Mouse (Mus musculus) liver, embryonic 12.5 days (tissue): ENCODE data around the gene Vdr. TPM values are rescaled to one million over a fixed set of nuclear protein-coding genes. Genes with fewer than 3 reads are reported as not detected.

Source experiments
- ATAC-seq: fragments of 200-750 bp; cut with Nextera tagmentation; 2 replicates; pipeline ENCODE4 v1.8.0; 2017; ENCODE audit warnings: moderate number of reproducible peaks, mild to moderate bottlenecking, moderate library complexity
- H3K27ac ChIP-seq: fragments of 300-500 bp; sonication (generic); 2 replicates; pipeline ENCODE4 v1.5.1; 2016; ENCODE audit warnings: mild to moderate bottlenecking
- H3K27me3 ChIP-seq: fragments of 300-500 bp; sonication (generic); replicated peaks from 2 replicates; pipeline ENCODE4 v1.6.1; 2016; ENCODE audit warnings: mild to moderate bottlenecking, moderate library complexity
- H3K36me3 ChIP-seq: fragments of 300-500 bp; sonication (generic); 2 replicates; pipeline ENCODE4 v1.6.1; 2016; ENCODE audit warnings: mild to moderate bottlenecking, moderate library complexity
- H3K4me1 ChIP-seq: fragments of 300-500 bp; sonication (generic); 2 replicates; pipeline ENCODE4 v1.6.1; 2016
- H3K4me2 ChIP-seq: fragments of 300-500 bp; sonication (generic); 2 replicates; pipeline ENCODE4 v1.6.1; 2016; ENCODE audit warnings: mild to moderate bottlenecking, moderate library complexity
- H3K4me3 ChIP-seq: fragments of 300-500 bp; sonication (generic); 2 replicates; pipeline ENCODE4 v1.5.1; 2016; ENCODE audit warnings: mild to moderate bottlenecking, moderate library complexity
- H3K9ac ChIP-seq: fragments of 300-500 bp; sonication (generic); 2 replicates; pipeline ENCODE4 v1.6.1; 2016; ENCODE audit warnings: mild to moderate bottlenecking, moderate library complexity
- H3K9me3 ChIP-seq: fragments of 300-500 bp; sonication (generic); replicated peaks from 2 replicates; pipeline ENCODE4 v1.6.1; 2016; ENCODE audit warnings: mild to moderate bottlenecking, moderate library complexity
- WGBS: fragments of 180-500 bp; shearing (Covaris S2); methylation state at CpG from one replicate; pipeline ENCODE4 v1.1.7; 2016; ENCODE audit not compliant: insufficient replicate concordance; 5-methylcytosine and 5-hydroxymethylcytosine counted together
- polyA plus RNA-seq: library from polyadenylated mRNA; unstranded; fragments of >200 nt; fragmentation: Nextera tagmentation; extraction: Ambion mirVana; gene quantifications from 2 replicates; pipeline ENCODE4 v1.2.1, GENCODE M21; 2016

The Vdr gene
- polyA plus RNA-seq, 1 experiment from 2014 or later: 0.46 TPM

DNA sequence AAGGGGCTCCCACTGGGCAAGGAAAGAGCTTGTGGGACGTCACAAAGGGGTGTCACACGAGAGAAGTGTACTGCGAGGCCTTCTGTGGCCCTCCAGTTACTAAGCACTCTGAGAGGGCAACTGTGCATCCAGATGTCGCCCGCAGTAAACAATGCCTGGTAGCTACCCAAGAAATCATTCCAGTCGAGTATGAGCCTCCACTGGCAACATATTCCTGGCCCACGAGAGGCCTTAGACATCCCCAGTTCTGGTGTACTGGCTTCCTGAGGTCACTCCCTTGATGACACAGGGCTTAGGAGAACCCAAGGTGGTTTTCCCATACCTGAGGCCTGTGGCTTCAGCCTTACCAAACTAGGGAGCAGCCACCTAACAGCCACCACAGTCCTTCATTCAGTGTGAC, 97.6 kb downstream of the Vdr start:
- WGBS: 65% methylated on average over 7 of the region's 7 CpGs
- H3K4me3 ChIP-seq: no peak overlapping the region
- no peak overlapping the region for H3K4me2 ChIP-seq
- H3K36me3 ChIP-seq: peaks cover 42% of the 10 kb centered on the region
- H3K27me3 ChIP-seq: no peaks in the 10 kb centered on the region
- no peak overlapping the region for H3K27ac ChIP-seq
- no peaks in the 10 kb centered on the region for H3K9me3 ChIP-seq
- no peak overlapping the region for H3K9ac ChIP-seq
- H3K4me1 ChIP-seq: peaks cover 24% of the 10 kb centered on the region
- no peak for ATAC-seq

DNA sequence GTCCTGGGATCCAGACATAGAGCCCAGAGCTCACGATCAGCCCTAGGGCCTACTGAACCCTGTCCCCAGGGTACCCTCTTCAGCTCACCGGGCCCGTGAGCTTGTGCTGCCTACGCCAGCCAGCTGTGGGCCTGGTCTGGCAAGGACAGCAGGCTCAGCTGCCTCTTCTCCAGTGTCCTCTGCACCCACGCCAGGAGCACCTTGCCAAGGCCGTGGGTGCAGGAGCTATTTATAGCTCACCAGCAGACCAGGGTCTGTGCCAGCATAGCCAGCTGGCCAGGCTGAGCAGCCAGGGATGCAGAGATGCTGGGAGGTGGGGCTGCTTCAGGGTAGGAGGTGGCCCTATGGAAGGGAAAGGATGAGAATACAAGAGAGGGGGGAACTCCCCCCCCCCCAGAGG, 98.3 kb downstream of the Vdr start:
- Histone ChIP-seq H3K27ac (no peak overlapping the region), H3K27me3 (no peaks in the 10 kb centered on the region)
- ATAC-seq: no peak

DNA sequence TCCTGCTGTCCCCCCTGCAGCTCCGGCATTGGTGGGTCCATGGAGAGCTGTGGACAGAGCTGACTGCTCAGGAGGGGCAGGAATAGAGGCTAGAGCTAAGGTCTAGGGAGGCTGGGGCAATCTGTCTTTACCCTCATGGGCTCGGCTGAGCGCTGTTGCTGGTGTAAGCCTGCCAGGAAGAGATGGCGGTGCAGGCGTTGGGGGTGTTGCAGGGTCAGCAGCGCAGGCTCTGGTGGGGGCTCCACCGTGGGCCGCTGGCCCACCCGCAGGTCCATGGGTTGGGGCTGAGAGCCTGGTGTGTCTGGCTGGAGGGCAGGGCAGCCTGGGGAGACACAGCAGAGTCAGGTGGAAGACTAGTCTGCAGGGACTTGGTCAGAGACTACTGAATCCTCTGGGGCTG, 99.1 kb downstream of the Vdr start:
- H3K27me3 ChIP-seq: no peaks in the 10 kb centered on the region
- no peak for ATAC-seq
- H3K27ac ChIP-seq: no peak overlapping the region
- H3K4me2 ChIP-seq: no peak overlapping the region
- no peak overlapping the region for H3K9ac ChIP-seq
- H3K36me3 ChIP-seq: peaks cover 57% of the 10 kb centered on the region
- 82% methylated on average over 9 of the region's 9 CpGs for WGBS
- no peaks in the 10 kb centered on the region for H3K9me3 ChIP-seq
- peaks cover 20% of the 10 kb centered on the region for H3K4me1 ChIP-seq
- H3K4me3 ChIP-seq: no peak overlapping the region

More for the DNA sequence above, 98.3 kb downstream of the Vdr start:
- Histone ChIP-seq H3K4me2 (no peak overlapping the region), H3K4me1 (peaks cover 20% of the 10 kb centered on the region), H3K9me3 (no peaks in the 10 kb centered on the region), H3K36me3 (peaks cover 49% of the 10 kb centered on the region), H3K9ac (no peak overlapping the region), H3K4me3 (no peak overlapping the region)
- WGBS: 78% methylated on average over 6 of the region's 6 CpGs

DNA sequence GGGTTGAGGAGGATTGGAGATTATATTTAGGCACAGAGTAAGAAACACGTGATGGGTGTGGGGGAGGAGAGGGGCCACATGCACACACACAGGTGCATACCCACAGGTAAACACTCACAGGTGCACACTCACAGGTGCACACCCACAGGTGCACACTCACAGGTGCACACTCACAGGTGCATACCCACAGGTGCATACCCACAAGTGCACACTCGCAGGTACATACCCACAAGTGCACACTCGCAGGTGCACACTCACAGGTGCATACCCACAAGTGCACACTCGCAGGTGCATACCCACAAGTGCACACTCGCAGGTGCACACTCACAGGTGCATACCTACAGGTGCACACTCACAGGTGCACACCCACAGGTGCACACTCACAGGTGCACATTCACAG, 100.0 kb downstream of the Vdr start:
- no peak for ATAC-seq
- H3K4me3 ChIP-seq: no peak overlapping the region
- H3K36me3 ChIP-seq: peaks cover 55% of the 10 kb centered on the region
- no peaks in the 10 kb centered on the region for H3K27me3 ChIP-seq
- 84% methylated on average over 5 of the region's 5 CpGs for WGBS
- H3K4me2 ChIP-seq: no peak overlapping the region
- H3K9me3 ChIP-seq: no peaks in the 10 kb centered on the region
- H3K9ac ChIP-seq: no peak overlapping the region
- no peak overlapping the region for H3K27ac ChIP-seq
- H3K4me1 ChIP-seq: peaks cover 11% of the 10 kb centered on the region

DNA sequence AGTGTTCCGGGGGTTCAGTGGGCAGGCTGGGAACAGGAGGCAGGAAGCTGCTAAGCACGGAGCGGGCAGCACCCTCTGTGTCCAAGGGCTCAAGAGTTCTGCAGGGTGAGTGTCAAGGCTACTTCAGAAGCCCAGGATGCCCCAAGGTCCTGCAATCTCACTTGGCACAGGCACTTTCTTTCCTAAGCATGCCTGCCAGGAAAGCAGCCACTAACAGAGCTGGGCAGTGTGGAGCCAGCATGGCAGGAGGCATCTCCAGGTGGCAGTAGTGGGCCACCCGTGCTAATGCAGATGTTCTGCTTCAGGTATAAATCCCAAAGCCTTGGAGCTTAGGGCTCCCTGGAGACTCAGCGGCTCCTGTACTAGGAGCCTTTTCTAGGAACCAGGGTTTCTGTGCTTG, 100.5 kb downstream of the Vdr start:
- Histone ChIP-seq H3K27ac (no peak overlapping the region), H3K27me3 (no peaks in the 10 kb centered on the region), H3K4me2 (no peak overlapping the region), H3K4me3 (no peak overlapping the region), H3K9me3 (no peaks in the 10 kb centered on the region), H3K4me1 (peaks cover 6% of the 10 kb centered on the region), H3K9ac (no peak overlapping the region), H3K36me3 (peaks cover 57% of the 10 kb centered on the region)
- 80% methylated on average over 5 of the region's 5 CpGs for WGBS
- no peak for ATAC-seq

DNA sequence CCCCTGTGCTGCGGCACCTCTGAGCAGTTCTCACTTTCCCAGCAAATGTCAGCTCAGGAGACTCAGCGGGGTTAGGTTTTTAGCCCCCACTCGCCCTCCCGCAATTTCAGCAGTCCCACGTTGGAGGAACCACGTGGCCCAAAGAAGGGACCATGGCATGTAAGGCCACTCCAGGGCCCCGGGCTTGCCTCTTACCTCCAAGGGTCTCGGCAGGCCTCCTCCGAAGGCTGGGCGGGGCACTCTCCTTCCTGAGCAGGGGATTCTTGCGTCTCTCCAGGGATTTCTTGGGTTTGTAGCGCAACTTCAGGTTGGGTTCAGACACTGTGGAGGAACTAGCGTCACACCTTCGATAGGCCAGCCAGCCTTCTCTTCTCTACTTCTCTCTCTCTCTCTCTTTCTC, 101.2 kb downstream of the Vdr start:
- peaks cover 60% of the 10 kb centered on the region for H3K36me3 ChIP-seq
- no peak overlapping the region for H3K9ac ChIP-seq
- no peak overlapping the region for H3K4me3 ChIP-seq
- no peak overlapping the region for H3K27ac ChIP-seq
- no peaks in the 10 kb centered on the region for H3K27me3 ChIP-seq
- no peak for ATAC-seq
- WGBS: 83% methylated on average over 14 of the region's 14 CpGs
- H3K4me2 ChIP-seq: no peak overlapping the region
- H3K4me1 ChIP-seq: no peaks in the 10 kb centered on the region
- H3K9me3 ChIP-seq: no peaks in the 10 kb centered on the region

DNA sequence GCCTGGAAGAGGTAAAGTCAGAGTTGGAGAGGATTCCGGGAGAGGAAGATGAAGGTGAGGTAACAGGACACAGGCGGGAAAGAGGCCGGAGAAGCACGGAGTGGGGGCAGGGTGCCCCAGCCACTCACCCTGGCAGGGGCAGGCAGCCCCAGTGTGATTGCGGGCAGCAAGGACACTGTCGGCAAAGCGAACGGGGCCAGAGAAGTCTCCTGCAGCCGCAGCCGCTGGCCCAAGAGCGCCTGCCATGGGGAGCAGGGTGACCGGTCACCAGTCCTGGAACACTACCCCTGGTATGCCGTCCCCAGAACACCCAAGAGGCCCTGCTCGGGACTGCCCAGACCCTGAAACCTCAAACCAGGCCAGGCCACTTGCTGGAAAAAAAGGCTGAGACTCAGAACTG, 101.9 kb downstream of the Vdr start:
- Histone ChIP-seq H3K36me3 (peaks cover 63% of the 10 kb centered on the region), H3K4me1 (no peaks in the 10 kb centered on the region), H3K4me2 (no peak overlapping the region), H3K9me3 (no peaks in the 10 kb centered on the region), H3K9ac (no peak overlapping the region), H3K27me3 (no peaks in the 10 kb centered on the region), H3K4me3 (no peak overlapping the region), H3K27ac (no peak overlapping the region)
- WGBS: 88% methylated on average over 14 of the region's 14 CpGs
- no peak for ATAC-seq

DNA sequence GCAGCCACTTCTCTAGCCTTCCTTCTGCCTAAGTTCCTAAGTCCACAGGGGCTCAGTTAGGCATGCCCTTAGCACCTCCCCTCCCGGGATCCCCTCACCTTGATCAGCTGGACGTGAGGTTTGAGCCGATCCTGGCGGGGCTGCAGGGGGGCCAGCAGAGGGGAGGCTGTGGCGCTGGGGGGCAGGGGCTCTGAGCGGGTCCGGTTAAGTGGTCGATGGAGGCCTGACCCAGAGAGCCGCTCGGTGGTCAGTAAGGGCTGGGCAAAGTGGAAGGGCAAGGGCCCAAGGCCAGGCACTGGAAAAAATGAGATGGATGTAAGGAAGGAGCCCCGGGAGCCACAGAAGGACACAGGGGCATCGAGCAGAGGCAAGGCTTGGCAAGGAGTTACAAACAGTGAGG, 102.6 kb downstream of the Vdr start:
- H3K27me3 ChIP-seq: no peaks in the 10 kb centered on the region
- no peak overlapping the region for H3K9ac ChIP-seq
- no peak overlapping the region for H3K4me2 ChIP-seq
- no peak overlapping the region for H3K4me3 ChIP-seq
- peaks cover 65% of the 10 kb centered on the region for H3K36me3 ChIP-seq
- H3K9me3 ChIP-seq: no peaks in the 10 kb centered on the region
- no peak overlapping the region for H3K27ac ChIP-seq
- no peak for ATAC-seq
- no peaks in the 10 kb centered on the region for H3K4me1 ChIP-seq
- WGBS: 80% methylated on average over 12 of the region's 12 CpGs

Other genes with a start within 250 kb of the Vdr start
- gene Rpap3, start 204.8 kb downstream of the Vdr start, polyA plus RNA-seq: 19.5 and 20.0 TPM in 2 replicates
- gene Endou, start 179.3 kb downstream of the Vdr start, polyA plus RNA-seq: not detected in 2 replicates
- 3.5 and 3.9 TPM in 2 replicates for gene Rapgef3, start 142.7 kb downstream of the Vdr start, polyA plus RNA-seq
- gene Slc48a1, start 132.1 kb downstream of the Vdr start, polyA plus RNA-seq: 83.8 and 88.7 TPM in 2 replicates
- gene Hdac7, start 66.1 kb downstream of the Vdr start, polyA plus RNA-seq: 14.0 and 14.3 TPM in 2 replicates
- gene Tmem106c, start 53.6 kb upstream of the Vdr start, polyA plus RNA-seq: 15.6 and 18.1 TPM in 2 replicates
- 1.1 and 1.3 TPM in 2 replicates for gene Col2a1, start 94.1 kb upstream of the Vdr start, polyA plus RNA-seq
- 28.8 and 30.3 TPM in 2 replicates for gene Pfkm, start 182.0 kb upstream of the Vdr start, polyA plus RNA-seq
- 27.8 and 28.4 TPM in 2 replicates for gene Senp1, start 183.1 kb upstream of the Vdr start, polyA plus RNA-seq